Mouse (Mus musculus) heart, postnatal 0 days (tissue): ENCODE measurements around the gene Ccnt1.

Experiments
- CTCF ChIP-seq: IDR thresholded peaks from 2 replicates; pipeline ENCODE4 v1.5.1; 2016; ENCODE audit warnings: antibody characterized with exemption, control low read depth, low read depth
- EP300 ChIP-seq: IDR thresholded peaks from 2 replicates; pipeline ENCODE4 v1.6.1; 2016; ENCODE audit warnings: antibody characterized with exemption, low read depth

DNA sequence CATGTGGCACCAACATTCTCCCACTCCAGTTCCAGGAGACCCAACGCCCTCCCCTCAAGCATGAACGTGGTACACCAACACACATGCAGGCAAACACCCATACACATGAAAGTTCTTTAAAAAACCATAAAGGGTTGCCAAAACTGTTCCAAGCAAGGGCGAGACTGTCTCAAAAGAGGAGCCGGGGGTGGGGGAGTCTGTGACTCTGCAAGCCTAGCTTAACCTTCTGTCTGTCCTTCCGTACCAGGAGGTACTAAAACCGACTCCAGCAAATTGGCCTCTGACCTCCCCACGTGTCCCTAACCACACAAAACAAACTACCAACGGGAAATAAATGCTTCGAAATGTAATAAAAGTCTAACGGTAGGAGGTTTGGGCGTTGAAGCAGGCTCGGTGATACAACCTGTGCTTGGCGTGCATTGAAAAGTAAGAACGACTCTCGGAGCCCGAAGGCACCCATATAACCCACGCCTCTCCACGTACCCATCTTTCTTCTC is 37.6 kb downstream of the Ccnt1 start:
- TF ChIP-seq CTCF (no peak), EP300 (no peak)
